Mouse (Mus musculus) left cerebral cortex, postnatal 25 days (tissue): ENCODE measurements around the gene Mafg. TPM values are rescaled to one million over a fixed set of nuclear protein-coding genes. Genes with fewer than 3 reads are reported as not detected.

ENCODE experiments used
- DNase-seq, 2 experiments: peaks; one replicate each; pipeline ENCODE4 v3.0.0; 2022; ENCODE audit warnings: low spot score in 2 of 2, mixed read lengths in 1 of 2
- intact Hi-C: fragments of 180-260 bp; cut with DNase I; formaldehyde crosslinking; loops from one replicate; pipeline ENCODE4 v1.15.1; 2025
- microRNA-seq, 2 experiments: library from miRNA; unstranded; fragments of <30 nt; microRNA quantifications; one replicate each; pipeline ENCODE4 v1.2.0; 2022
- total RNA-seq, 2 experiments: library from RNA; stranded (reverse); gene quantifications; 2 replicates each; pipeline ENCODE4 v1.2.3; 2021

The Mafg gene
- total RNA-seq, 2 experiments from 2014 or later = 91.5 to 98.4 TPM

- intact Hi-C loops = no loop called here
- DNase-seq = no peak
Observed at GRCm38 (mm10) chr11:120578694-120579243, 54.6 kb downstream of the Mafg start.

- intact Hi-C loops = no loop called here
- DNase-seq = no peak
Observed at GRCm38 (mm10) chr11:120578024-120578693, 55.2 kb downstream of the Mafg start.

- no peak for DNase-seq
- intact Hi-C loops = no loop called here
Observed at GRCm38 (mm10) chr11:120577211-120578023, 56.0 kb downstream of the Mafg start.

GRCm38 (mm10) chr11:120576365-120576981 lies 56.9 kb downstream of the Mafg start:
- no peak for DNase-seq
- intact Hi-C loops = no loop called here

GRCm38 (mm10) chr11:120575940-120576339 lies 57.5 kb downstream of the Mafg start:
- DNase-seq = no peak
- intact Hi-C loops = no loop called here

Small RNAs within 50 kb of the gene (microRNA-seq; reads per million reads assigned to microRNA genes)
- gene Mir6936 = 2.5 to 5.4 reads per million in 2 experiments

Other genes with a start within 250 kb of the Mafg start
- gene Nploc4, start 195.9 kb downstream of the Mafg start, total RNA-seq = 10 to 100 TPM; 67.5 to 71.1 TPM
- gene Tspan10, start 191.0 kb downstream of the Mafg start, total RNA-seq = 1 to 10 TPM; 2.8 to 5.8 TPM
- gene Pde6g, start 180.1 kb downstream of the Mafg start, total RNA-seq = under 1 TPM in 1 of 2 experiments, not detected in 1; 0.18 TPM
- gene Oxld1, start 175.5 kb downstream of the Mafg start, total RNA-seq = 10 to 100 TPM; 12.6 to 15.9 TPM
- 10 to 100 TPM; 21.5 to 29.0 TPM for gene Ccdc137, start 175.5 kb downstream of the Mafg start, total RNA-seq
- gene Arl16, start 166.0 kb downstream of the Mafg start, total RNA-seq = 10 to 100 TPM; 56.7 to 58.1 TPM
- 10 to 100 TPM; 72.6 to 75.2 TPM for gene Mrpl12, start 149.0 kb downstream of the Mafg start, total RNA-seq
- 10 to 100 TPM; 18.4 to 20.5 TPM for gene Slc25a10, start 141.8 kb downstream of the Mafg start, total RNA-seq
- not detected for gene Gcgr, start 102.9 kb downstream of the Mafg start, total RNA-seq
- 10 to 100 TPM; 88.2 to 93.6 TPM for gene Mcrip1, start 83.9 kb downstream of the Mafg start, total RNA-seq
- not detected for gene Ppp1r27, start 82.5 kb downstream of the Mafg start, total RNA-seq
- gene P4hb, start 60.3 kb downstream of the Mafg start, total RNA-seq = 100 to 1,000 TPM; 125 to 127 TPM
- 100 to 1,000 TPM; 340 to 344 TPM for gene Arhgdia, start 52.0 kb downstream of the Mafg start, total RNA-seq
- 10 to 100 TPM; 59.9 to 61.2 TPM for gene Alyref, start 35.2 kb downstream of the Mafg start, total RNA-seq
- gene Anapc11, start 35.2 kb downstream of the Mafg start, total RNA-seq = 10 to 100 TPM; 93.2 to 94.8 TPM
- not detected for gene Npb, start 25.1 kb downstream of the Mafg start, total RNA-seq
- gene Pcyt2, start 15.7 kb downstream of the Mafg start, total RNA-seq = 100 to 1,000 TPM; 120 to 141 TPM
- gene Sirt7, start 8.4 kb downstream of the Mafg start, total RNA-seq = 10 to 100 TPM; 37.8 TPM
- gene Pycr1, start 10.2 kb upstream of the Mafg start, total RNA-seq = 1 to 10 TPM; 1.4 to 2.1 TPM
- gene Myadml2, start 14.6 kb upstream of the Mafg start, total RNA-seq = 1 to 10 TPM; 7.4 to 8.6 TPM
- gene Notum, start 27.6 kb upstream of the Mafg start, total RNA-seq = 1 to 10 TPM; 4.1 to 4.7 TPM
- gene Aspscr1, start 39.4 kb upstream of the Mafg start, total RNA-seq = 10 to 100 TPM; 51.2 to 53.1 TPM
- gene Cenpx, start 80.1 kb upstream of the Mafg start, total RNA-seq = 10 to 100 TPM; 18.0 to 22.7 TPM
- 10 to 100 TPM; 50.4 to 60.0 TPM for gene Lrrc45, start 80.3 kb upstream of the Mafg start, total RNA-seq
- 10 to 100 TPM; 39.4 to 41.0 TPM for gene Rac3, start 87.9 kb upstream of the Mafg start, total RNA-seq
- gene Dcxr, start 93.7 kb upstream of the Mafg start, total RNA-seq = 1 to 10 TPM; 6.1 to 7.4 TPM
- gene Cbr2, start 98.5 kb upstream of the Mafg start, total RNA-seq = 1 to 10 TPM; 2.6 to 3.7 TPM
- 10 to 100 TPM; 29.3 to 33.1 TPM for gene Hmga1b, start 129.2 kb upstream of the Mafg start, total RNA-seq
- 10 to 100 TPM; 62.9 to 63.3 TPM for gene Rfng, start 150.6 kb upstream of the Mafg start, total RNA-seq
- gene Gps1, start 150.7 kb upstream of the Mafg start, total RNA-seq = 100 to 1,000 TPM; 139 to 143 TPM
- gene Dus1l, start 162.8 kb upstream of the Mafg start, total RNA-seq = 10 to 100 TPM; 40.0 to 42.8 TPM
- gene Fasn, start 190.9 kb upstream of the Mafg start, total RNA-seq = 100 to 1,000 TPM; 168 to 171 TPM